Mouse (Mus musculus) stomach, embryonic 16.5 days (tissue): ENCODE measurements around the gene Ephb6. TPM values are rescaled to one million over a fixed set of nuclear protein-coding genes. Genes with fewer than 3 reads are reported as not detected.
A peak's percentile ranks its signal among the peaks of the same experiment; 100 is the strongest.

Experiments used
- ATAC-seq: fragments of 200-750 bp; cut with Nextera tagmentation; 2 replicates; pipeline ENCODE4 v1.8.0; 2017; ENCODE audit warnings: moderate number of reproducible peaks, moderate TSS enrichment; ENCODE audit not compliant: insufficient read depth, low FRiP score
- H3K27ac ChIP-seq: fragments of 300-500 bp; sonication (generic); 2 replicates; pipeline ENCODE4 v1.5.1; 2014; ENCODE audit warnings: low read length
- H3K27me3 ChIP-seq: fragments of 300-500 bp; sonication (generic); 2 replicates; pipeline ENCODE4 v1.6.1; 2014; ENCODE audit warnings: low read length, control low read depth, mixed read lengths; ENCODE audit not compliant: control insufficient read depth, insufficient read depth
- H3K36me3 ChIP-seq: fragments of 300-500 bp; sonication (generic); 2 replicates; pipeline ENCODE4 v1.6.1; 2014; ENCODE audit warnings: low read length; ENCODE audit not compliant: control insufficient read depth, insufficient read depth
- H3K4me1 ChIP-seq: fragments of 300-500 bp; sonication (generic); 2 replicates; pipeline ENCODE4 v1.6.1; 2014; ENCODE audit warnings: low read length, control low read depth, mixed read lengths; ENCODE audit not compliant: control insufficient read depth, insufficient read depth
- H3K4me2 ChIP-seq: fragments of 300-500 bp; sonication (generic); 2 replicates; pipeline ENCODE4 v1.6.1; 2014; ENCODE audit warnings: low read depth, low read length, mixed read lengths
- H3K4me3 ChIP-seq: fragments of 300-500 bp; sonication (generic); replicated peaks from 2 replicates; pipeline ENCODE4 v1.5.1; 2014; ENCODE audit warnings: mild to moderate bottlenecking, low read length
- H3K9ac ChIP-seq: fragments of 300-500 bp; sonication (generic); 2 replicates; pipeline ENCODE4 v1.6.1; 2014; ENCODE audit warnings: low read length
- H3K9me3 ChIP-seq: fragments of 300-500 bp; sonication (generic); replicated peaks from 2 replicates; pipeline ENCODE4 v1.6.1; 2016; ENCODE audit warnings: low read length, control low read depth; ENCODE audit not compliant: control insufficient read depth
- WGBS: fragments of 180-500 bp; shearing (Covaris S2); extraction: QIAGEN DNeasy Blood & Tissue Kit; methylation state at CpG from one replicate; pipeline ENCODE4 v1.1.7; 2014; 5-methylcytosine and 5-hydroxymethylcytosine counted together
- polyA plus RNA-seq: library from polyadenylated mRNA; unstranded; fragments of >200 nt; fragmentation: Nextera tagmentation; extraction: Ambion mirVana; gene quantifications from 2 replicates; pipeline ENCODE4 v1.2.1, GENCODE M21; 2015

Ephb6 gene
- polyA plus RNA-seq, 1 experiment from 2014 or later, result 11.0 TPM

DNA sequence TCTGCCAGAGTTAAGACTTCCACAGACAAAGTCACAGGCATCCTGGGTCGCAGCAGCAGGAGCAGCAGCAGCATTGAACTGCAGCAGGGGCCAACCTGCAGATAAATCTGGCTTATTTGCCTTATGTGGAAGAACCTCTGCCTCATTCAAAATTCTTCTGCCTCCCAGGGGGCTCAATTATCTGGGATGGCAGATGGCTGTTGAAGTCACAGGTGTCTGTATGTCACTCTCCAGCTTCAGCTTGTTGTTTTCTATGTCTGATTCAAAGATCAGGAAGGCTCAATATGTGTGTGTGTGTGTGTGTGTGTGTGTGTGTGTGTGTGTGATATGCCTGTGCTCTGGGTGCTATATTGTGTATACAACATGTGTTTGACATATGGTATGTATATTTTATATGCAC is 32.1 kb downstream of the Ephb6 start:
- no peak for ATAC-seq

DNA sequence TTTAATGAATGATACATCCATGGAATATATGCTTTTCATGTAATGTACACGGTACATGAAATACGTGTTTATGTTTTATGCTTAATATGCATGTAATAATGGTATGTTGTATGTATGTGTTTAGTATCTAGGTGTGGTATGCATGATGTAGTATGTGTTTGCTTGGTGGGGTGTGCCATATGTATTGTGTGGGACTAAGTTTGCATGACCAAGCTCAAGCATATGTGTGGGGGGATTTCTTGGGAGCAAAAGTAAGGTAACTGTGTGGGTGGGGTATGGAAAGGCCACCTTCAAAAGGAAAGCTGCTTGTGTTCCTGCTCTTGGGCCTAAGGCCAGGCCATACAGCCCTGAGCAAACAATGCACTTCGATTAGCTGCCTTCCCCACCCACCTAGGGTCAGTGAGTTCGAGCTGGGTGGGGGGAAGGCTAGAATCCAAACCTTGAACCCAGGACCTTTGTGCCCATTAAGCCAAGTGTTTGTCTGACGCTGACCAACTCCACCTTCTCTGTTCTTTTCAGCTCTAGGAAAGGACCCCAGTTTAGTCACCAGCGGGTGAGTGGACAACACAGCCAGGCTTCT is 32.7 kb downstream of the Ephb6 start:
- Histone ChIP-seq H3K4me1 (no peaks in the 10 kb centered on the region), H3K9me3 (no peaks in the 10 kb centered on the region), H3K36me3 (no peaks in the 10 kb centered on the region), H3K27ac (no peak overlapping the region), H3K4me2 (no peak overlapping the region), H3K9ac (no peak overlapping the region), H3K4me3 (no peak overlapping the region), H3K27me3 (no peaks in the 10 kb centered on the region)
- WGBS, result 70% methylated on average over 6 of the region's 6 CpGs
- no peak for ATAC-seq

More for the DNA sequence above, 32.1 kb downstream of the Ephb6 start:
- Histone ChIP-seq H3K4me1 (no peaks in the 10 kb centered on the region), H3K4me2 (no peak overlapping the region), H3K27me3 (no peaks in the 10 kb centered on the region), H3K36me3 (no peaks in the 10 kb centered on the region), H3K4me3 (no peak overlapping the region), H3K27ac (no peak overlapping the region), H3K9ac (no peak overlapping the region), H3K9me3 (no peaks in the 10 kb centered on the region)
- 29% methylated on average over 1 of the region's 1 CpGs for WGBS

DNA sequence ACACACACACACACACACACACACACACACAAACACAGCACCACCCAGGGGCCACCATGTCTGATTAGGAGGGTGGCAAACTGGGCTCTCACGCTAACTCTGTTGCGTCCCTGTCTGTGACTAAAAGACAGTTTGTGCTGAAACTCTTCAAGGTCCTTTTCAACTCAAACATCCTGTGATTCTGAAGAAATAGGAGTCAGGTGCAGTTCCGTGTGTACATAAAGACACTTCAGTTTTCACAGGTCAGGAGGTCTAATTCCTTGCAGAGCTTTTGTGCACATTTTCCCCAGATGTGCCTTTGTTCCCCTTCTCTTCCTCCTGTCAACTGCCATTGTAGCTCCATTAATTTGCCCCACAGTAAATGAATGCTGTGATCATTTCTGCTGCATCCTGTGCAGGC is 35.2 kb downstream of the Ephb6 start:
- H3K9me3 ChIP-seq, result no peaks in the 10 kb centered on the region
- no peak overlapping the region for H3K27ac ChIP-seq
- no peak overlapping the region for H3K4me2 ChIP-seq
- no peak for ATAC-seq
- WGBS, result 56% methylated on average over 3 of the region's 3 CpGs
- H3K4me1 ChIP-seq, result no peaks in the 10 kb centered on the region
- no peaks in the 10 kb centered on the region for H3K27me3 ChIP-seq
- H3K4me3 ChIP-seq, result no peak overlapping the region
- H3K36me3 ChIP-seq, result no peaks in the 10 kb centered on the region
- no peak overlapping the region for H3K9ac ChIP-seq

DNA sequence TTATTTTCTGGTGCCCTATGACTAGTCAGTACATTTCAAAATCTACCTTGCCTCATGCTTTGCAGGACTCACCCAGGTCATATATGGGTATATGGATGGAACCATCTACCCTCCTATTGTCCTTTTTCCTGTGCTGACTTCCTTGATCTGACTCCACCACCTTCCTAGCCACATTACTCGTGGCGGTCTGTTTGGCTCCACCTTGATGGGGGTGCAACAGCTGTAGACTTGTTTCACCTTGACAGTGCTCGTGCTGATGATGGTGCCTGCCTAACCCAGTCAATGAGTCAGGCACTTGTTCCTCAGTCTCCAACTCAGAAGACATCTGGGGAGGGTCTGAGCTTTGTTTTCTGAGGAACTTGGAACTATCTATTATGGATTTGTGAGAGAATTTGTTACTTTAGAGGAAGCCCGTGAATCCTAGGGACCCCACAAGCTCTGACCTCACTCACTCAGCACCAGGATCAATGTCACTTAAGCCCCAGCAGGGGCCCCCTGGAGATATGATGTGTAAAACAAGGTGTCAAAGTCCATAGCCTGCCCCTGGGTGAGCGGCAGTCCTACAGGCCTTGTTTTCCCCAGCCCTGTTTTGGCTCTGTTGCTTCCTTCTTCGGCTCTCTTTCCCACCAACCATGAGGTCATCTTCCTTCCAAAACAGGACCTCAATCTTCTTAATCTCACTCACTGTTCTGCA is 36.0 kb downstream of the Ephb6 start:
- Histone ChIP-seq H3K9ac (no peak overlapping the region), H3K36me3 (no peaks in the 10 kb centered on the region), H3K9me3 (no peaks in the 10 kb centered on the region), H3K27ac (peak overlapping the region; percentile 4), H3K4me1 (no peaks in the 10 kb centered on the region), H3K4me3 (no peak overlapping the region), H3K27me3 (no peaks in the 10 kb centered on the region), H3K4me2 (no peak overlapping the region)
- 63% methylated on average over 6 of the region's 6 CpGs for WGBS
- no peak; the same call in 1 of the 2 replicates for ATAC-seq

DNA sequence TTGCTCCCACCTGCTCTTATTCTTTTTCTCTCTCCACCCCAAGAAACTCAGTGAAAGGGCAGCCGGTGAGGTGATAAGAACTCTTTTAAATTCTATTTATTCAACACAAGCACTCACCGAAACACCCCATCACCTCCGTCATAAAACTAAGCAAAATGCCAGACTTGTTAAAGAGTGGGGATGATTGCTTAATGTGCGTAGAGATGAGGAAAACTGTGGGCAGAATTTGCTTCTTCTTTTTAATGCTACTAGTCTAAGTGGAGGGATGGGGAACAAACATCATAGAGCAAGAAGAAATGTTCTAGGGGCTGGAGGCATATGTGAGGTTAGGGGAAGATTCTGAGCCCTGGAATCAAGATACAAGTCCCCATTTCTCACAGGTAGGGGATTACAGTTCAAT is 37.5 kb downstream of the Ephb6 start:
- H3K36me3 ChIP-seq, result no peaks in the 10 kb centered on the region
- whole genome bisulfite sequencing, result 61% methylated on average over 4 of the region's 4 CpGs
- H3K27ac ChIP-seq, result peak overlapping the region; percentile 58
- H3K4me2 ChIP-seq, result no peak overlapping the region
- H3K4me3 ChIP-seq, result no peak overlapping the region
- H3K4me1 ChIP-seq, result no peaks in the 10 kb centered on the region
- no peaks in the 10 kb centered on the region for H3K27me3 ChIP-seq
- no peaks in the 10 kb centered on the region for H3K9me3 ChIP-seq
- no peak for ATAC-seq
- no peak overlapping the region for H3K9ac ChIP-seq

DNA sequence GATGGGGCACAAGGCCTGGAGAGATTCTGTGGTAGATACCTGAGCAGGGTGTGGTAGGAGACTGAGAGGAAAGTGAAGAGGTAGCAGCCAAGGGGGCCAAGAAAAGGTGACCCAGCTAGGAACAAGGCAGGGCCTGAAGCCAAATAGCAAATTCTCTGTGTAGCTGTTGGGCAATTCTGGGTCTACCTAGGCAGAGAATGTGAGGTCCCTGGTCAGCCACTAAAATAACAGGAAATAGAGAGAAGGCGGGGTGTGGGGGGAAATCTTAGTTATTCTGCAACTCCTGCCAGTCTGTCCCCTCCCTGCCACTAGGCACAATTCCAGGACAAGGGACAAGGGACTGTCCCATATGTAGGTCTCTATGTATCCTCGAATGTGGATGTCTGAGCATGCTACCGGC is 37.9 kb downstream of the Ephb6 start:
- Histone ChIP-seq H3K27ac (peak overlapping the region; percentile 58), H3K27me3 (no peaks in the 10 kb centered on the region), H3K4me2 (no peak overlapping the region), H3K36me3 (no peaks in the 10 kb centered on the region), H3K9me3 (no peaks in the 10 kb centered on the region), H3K4me1 (no peaks in the 10 kb centered on the region), H3K4me3 (no peak overlapping the region), H3K9ac (no peak overlapping the region)
- WGBS, result 80% methylated on average over 3 of the region's 3 CpGs
- ATAC-seq, result peak; percentile 11; the same call in 1 of the 2 replicates

DNA sequence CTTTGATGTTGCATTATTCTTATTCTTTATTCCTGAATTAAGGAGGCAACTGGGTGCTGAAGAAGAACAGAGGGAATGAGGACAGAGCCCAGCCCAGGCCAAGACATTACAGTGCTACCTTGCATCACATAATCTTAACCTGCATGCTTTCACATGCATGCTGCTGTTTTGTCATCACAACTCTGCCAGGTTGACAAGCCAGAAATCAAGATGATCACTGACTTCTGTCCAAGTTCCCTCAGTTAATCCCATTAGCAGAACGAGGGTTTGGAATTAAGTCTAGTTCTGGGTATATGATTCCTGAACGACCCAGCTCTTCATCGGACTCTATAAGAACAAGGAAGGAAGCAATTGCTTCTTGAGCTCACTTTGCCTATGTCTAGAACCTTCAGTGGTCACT is 40.9 kb downstream of the Ephb6 start:
- Histone ChIP-seq H3K4me2 (no peak overlapping the region), H3K4me1 (no peaks in the 10 kb centered on the region), H3K9me3 (no peaks in the 10 kb centered on the region), H3K9ac (no peak overlapping the region), H3K4me3 (no peak overlapping the region), H3K27me3 (no peaks in the 10 kb centered on the region), H3K27ac (no peak overlapping the region), H3K36me3 (no peaks in the 10 kb centered on the region)
- ATAC-seq, result no peak
- 85% methylated on average over 3 of the region's 3 CpGs for WGBS

DNA sequence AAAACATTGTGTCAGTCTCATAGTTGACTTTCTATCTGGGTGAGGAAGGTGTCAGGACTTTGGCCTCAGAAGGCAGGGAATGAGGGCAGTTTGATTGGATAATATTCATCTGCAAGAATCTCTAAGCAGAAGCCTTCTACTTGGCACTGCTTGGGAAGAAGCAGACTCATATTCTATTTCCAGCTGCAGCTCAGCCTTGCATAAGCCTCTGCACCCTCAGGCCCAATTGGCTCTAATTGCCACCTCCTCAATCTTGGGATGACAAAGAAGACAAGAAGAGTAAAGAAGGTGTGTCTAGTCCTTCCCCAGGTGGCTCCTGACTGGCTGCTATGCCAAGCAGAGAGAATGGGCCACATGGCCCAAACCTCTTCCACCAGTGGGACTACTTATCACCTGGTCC is 41.4 kb downstream of the Ephb6 start:
- Histone ChIP-seq H3K27me3 (no peaks in the 10 kb centered on the region), H3K36me3 (no peaks in the 10 kb centered on the region), H3K27ac (no peak overlapping the region), H3K4me3 (no peak overlapping the region), H3K4me2 (no peak overlapping the region), H3K9ac (no peak overlapping the region), H3K4me1 (no peaks in the 10 kb centered on the region), H3K9me3 (no peaks in the 10 kb centered on the region)
- ATAC-seq, result no peak

DNA sequence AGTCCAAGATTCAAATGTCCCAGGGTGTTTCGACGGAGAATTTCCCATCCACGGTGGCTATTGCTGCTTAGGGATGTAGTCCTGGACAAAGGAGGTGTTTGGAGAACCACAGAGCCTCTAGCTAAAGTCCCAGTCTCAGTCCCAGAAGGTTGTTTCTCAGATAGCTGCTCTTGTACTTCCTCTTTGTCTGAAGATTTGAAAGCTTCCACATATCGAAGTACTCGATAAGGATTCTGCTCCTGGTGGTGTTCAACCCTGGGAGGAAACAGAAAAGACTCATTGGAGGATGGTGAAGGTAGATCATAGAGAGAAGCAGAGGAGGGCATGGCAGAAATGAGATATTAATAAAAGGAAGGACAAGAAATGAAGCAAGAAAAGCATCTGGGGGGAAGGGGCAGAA is 47.9 kb downstream of the Ephb6 start:
- H3K27me3 ChIP-seq, result no peaks in the 10 kb centered on the region
- no peaks in the 10 kb centered on the region for H3K9me3 ChIP-seq
- H3K9ac ChIP-seq, result no peak overlapping the region
- no peak for ATAC-seq
- H3K27ac ChIP-seq, result no peak overlapping the region
- H3K4me1 ChIP-seq, result no peaks in the 10 kb centered on the region
- H3K4me3 ChIP-seq, result no peak overlapping the region
- H3K36me3 ChIP-seq, result no peaks in the 10 kb centered on the region
- no peak overlapping the region for H3K4me2 ChIP-seq
- WGBS, result 95% methylated on average over 5 of the region's 5 CpGs
